Mouse (Mus musculus) liver, embryonic 15.5 days (tissue): Measurements from ENCODE around the gene Cotl1. TPM values are rescaled to one million over a fixed set of nuclear protein-coding genes. Genes with fewer than 3 reads are reported as not detected.

Source experiments
- ATAC-seq: fragments of 200-750 bp; cut with Nextera tagmentation; 2 replicates; pipeline ENCODE4 v1.8.0; 2017; ENCODE audit warnings: moderate number of reproducible peaks, mild to moderate bottlenecking, moderate library complexity; ENCODE audit not compliant: insufficient read depth
- H3K27ac ChIP-seq: fragments of 300-500 bp; sonication (generic); replicated peaks from 2 replicates; pipeline ENCODE4 v1.5.1; 2015; ENCODE audit warnings: mild to moderate bottlenecking, inconsistent platforms
- H3K27me3 ChIP-seq: fragments of 300-500 bp; sonication (generic); 2 replicates; pipeline ENCODE4 v1.6.1; 2015; ENCODE audit warnings: mild to moderate bottlenecking, inconsistent platforms
- H3K36me3 ChIP-seq: fragments of 300-500 bp; sonication (generic); replicated peaks from 2 replicates; pipeline ENCODE4 v1.6.1; 2015; ENCODE audit warnings: moderate library complexity, mild to moderate bottlenecking, inconsistent platforms
- H3K4me1 ChIP-seq: fragments of 300-500 bp; sonication (generic); replicated peaks from 2 replicates; pipeline ENCODE4 v1.6.1; 2015; ENCODE audit warnings: inconsistent platforms
- H3K4me2 ChIP-seq: fragments of 300-500 bp; sonication (generic); 2 replicates; pipeline ENCODE4 v1.6.1; 2015; ENCODE audit warnings: moderate library complexity, mild to moderate bottlenecking, inconsistent platforms
- H3K4me3 ChIP-seq: fragments of 300-500 bp; sonication (generic); replicated peaks from 2 replicates; pipeline ENCODE4 v1.5.1; 2015; ENCODE audit warnings: mild to moderate bottlenecking, inconsistent platforms
- H3K9ac ChIP-seq: fragments of 300-500 bp; sonication (generic); 2 replicates; pipeline ENCODE4 v1.6.1; 2015; ENCODE audit warnings: moderate library complexity, mild to moderate bottlenecking, inconsistent platforms
- H3K9me3 ChIP-seq: fragments of 300-500 bp; sonication (generic); replicated peaks from 2 replicates; pipeline ENCODE4 v1.6.1; 2016; ENCODE audit warnings: inconsistent platforms
- WGBS: fragments of 180-500 bp; shearing (Covaris S2); methylation state at CpG from one replicate; pipeline ENCODE4 v1.1.7; 2015; ENCODE audit warnings: mixed read lengths; ENCODE audit not compliant: insufficient replicate concordance; 5-methylcytosine and 5-hydroxymethylcytosine counted together
- polyA plus RNA-seq: library from polyadenylated mRNA; unstranded; fragments of >200 nt; fragmentation: Nextera tagmentation; extraction: Ambion mirVana; gene quantifications from 2 replicates; pipeline ENCODE4 v1.2.1, GENCODE M21; 2015

The Cotl1 gene
- polyA plus RNA-seq, 1 experiment from 2014 or later, result 33.3 TPM

DNA sequence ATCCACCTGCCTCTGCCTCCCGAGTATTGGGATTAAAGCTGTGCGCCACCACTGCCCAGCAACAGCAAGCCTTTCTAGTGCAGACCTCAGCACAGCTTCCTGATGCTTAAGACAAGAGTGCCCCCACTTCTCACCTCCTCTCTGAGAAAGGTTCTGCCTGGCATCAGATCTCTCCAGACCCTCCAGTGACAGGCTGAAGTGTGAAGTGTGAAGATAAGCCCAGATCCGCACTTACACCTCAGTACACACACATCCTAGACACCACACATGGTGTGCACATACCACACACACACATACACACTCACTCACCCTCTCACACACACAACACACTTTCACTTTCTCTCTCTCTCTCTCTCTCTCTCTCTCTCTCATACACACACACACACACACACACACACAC, 53.5 kb downstream of the Cotl1 start:
- Histone ChIP-seq H3K4me1 (peaks cover 31% of the 10 kb centered on the region), H3K9me3 (no peaks in the 10 kb centered on the region), H3K36me3 (no peaks in the 10 kb centered on the region), H3K4me2 (no peak overlapping the region), H3K27me3 (no peaks in the 10 kb centered on the region), H3K9ac (no peak overlapping the region), H3K27ac (no peak overlapping the region), H3K4me3 (no peak overlapping the region)
- no peak for ATAC-seq
- 47% methylated on average over 3 of the region's 3 CpGs for WGBS

DNA sequence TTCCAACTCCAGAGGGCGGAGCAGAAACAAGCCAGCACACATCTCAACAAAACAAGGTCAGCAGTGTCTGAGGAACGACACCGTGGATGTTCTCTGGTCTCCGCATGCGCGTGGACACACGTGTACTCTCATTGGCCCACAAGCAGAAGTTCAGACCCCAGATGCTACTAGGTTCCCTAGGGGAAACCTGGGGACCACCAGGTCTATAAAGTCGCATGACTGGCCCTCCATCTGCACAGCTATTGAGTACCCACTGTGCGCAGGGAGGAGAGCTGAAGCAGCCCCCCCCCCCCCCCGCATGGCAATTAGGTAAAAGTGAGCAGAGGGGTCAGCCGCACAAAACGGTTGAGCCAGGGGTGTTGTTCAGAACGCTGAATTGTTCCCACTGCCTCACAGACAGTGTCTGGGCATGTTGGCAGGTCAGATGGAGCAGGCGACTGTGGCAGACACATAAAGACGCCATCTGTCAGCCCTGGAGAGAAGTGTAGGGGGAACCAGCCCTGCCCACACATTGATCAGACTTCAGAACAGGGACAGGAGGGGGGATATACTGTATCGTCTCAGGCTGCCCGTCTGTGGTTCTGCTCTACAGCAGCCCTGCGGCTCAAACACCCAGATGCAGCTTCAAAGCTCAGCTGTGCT, 54.5 kb downstream of the Cotl1 start:
- WGBS, result 62% methylated on average over 18 of the region's 18 CpGs
- H3K4me2 ChIP-seq, result no peak overlapping the region
- no peaks in the 10 kb centered on the region for H3K9me3 ChIP-seq
- H3K4me3 ChIP-seq, result no peak overlapping the region
- H3K9ac ChIP-seq, result no peak overlapping the region
- H3K27ac ChIP-seq, result no peak overlapping the region
- ATAC-seq, result no peak
- peaks cover 21% of the 10 kb centered on the region for H3K4me1 ChIP-seq
- 0 out of 2 replicates have a peak, but pooled peaks cover 5% of the 10 kb centered on the region for H3K27me3 ChIP-seq
- H3K36me3 ChIP-seq, result no peaks in the 10 kb centered on the region

DNA sequence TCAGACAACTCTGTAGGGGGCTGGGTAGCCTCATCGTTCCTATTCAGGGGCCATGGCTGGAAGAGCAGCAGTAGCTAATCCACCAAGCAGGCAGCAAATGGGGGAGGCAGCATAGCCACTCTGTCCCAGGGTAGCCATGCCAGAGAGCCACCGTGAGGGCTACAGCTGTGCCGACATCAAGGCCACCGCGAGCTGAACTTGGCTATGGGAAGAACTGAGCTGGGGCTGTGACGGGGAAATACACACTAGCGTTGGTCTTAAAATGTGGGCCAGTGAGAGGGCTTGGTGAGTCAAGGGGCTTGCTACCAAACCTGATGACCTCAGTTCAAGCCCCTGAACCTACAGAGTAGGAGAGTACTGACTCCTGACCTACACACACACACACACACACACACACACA, 55.7 kb downstream of the Cotl1 start:
- peaks cover 14% of the 10 kb centered on the region for H3K4me1 ChIP-seq
- no peak overlapping the region for H3K4me3 ChIP-seq
- no peak overlapping the region for H3K9ac ChIP-seq
- WGBS, result 66% methylated on average over 7 of the region's 7 CpGs
- H3K27me3 ChIP-seq, result 0 out of 2 replicates have a peak, but pooled peaks cover 5% of the 10 kb centered on the region
- H3K4me2 ChIP-seq, result no peak overlapping the region
- no peaks in the 10 kb centered on the region for H3K36me3 ChIP-seq
- no peak for ATAC-seq
- no peaks in the 10 kb centered on the region for H3K9me3 ChIP-seq
- no peak overlapping the region for H3K27ac ChIP-seq

DNA sequence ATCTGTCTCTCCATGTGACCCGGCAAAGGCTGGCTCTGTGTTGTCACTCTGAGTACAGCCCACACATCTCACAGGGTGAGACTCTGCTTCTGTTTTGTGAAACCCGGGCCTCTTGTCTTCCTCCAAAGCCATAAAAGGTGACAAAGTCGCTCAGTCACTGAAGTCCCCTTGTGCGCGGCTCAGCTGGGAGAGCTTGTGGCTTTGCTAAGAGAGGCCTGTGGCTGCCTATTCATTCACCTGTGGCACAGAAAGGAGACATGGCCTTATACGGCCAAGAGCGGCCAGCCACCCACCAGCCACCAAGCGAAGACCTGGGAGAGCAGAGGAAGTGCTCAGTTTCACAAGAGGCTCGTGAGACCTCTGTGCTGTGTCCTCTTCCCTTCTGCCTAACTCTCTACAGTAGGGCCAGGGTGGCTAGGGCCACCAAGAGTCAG, 56.2 kb downstream of the Cotl1 start:
- H3K4me1 ChIP-seq, result peaks cover 18% of the 10 kb centered on the region
- 25% methylated on average over 9 of the region's 9 CpGs for WGBS
- H3K4me2 ChIP-seq, result no peak overlapping the region
- 0 out of 2 replicates have a peak, but pooled peaks cover 5% of the 10 kb centered on the region for H3K27me3 ChIP-seq
- peak overlapping the region; percentile 46; the same call in 1 of the 2 replicates for H3K27ac ChIP-seq
- H3K9me3 ChIP-seq, result no peaks in the 10 kb centered on the region
- H3K9ac ChIP-seq, result no peak overlapping the region
- 0 out of 2 replicates have a peak, but pooled peaks have one; percentile 18 for ATAC-seq
- no peaks in the 10 kb centered on the region for H3K36me3 ChIP-seq
- H3K4me3 ChIP-seq, result no peak overlapping the region

DNA sequence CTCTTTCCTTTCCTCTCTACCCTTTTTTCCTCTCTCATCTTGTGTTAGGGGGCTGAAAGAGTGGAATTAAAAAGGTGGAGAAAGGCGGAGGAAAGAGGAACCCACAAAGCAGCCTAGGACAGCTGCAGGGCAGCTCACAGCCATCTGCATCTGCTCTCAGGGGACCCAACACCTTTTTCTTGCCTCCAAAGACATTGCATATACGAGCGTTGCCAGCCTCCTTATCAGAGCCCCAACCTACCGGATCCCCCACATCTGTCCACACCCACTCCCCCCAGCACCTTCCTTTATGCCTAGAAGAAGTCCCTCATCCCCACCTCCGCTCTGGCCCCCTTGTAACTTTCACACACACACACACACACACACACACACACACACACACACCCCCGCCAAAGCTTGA, 56.8 kb downstream of the Cotl1 start:
- Histone ChIP-seq H3K9me3 (no peaks in the 10 kb centered on the region), H3K4me2 (no peak overlapping the region), H3K9ac (no peak overlapping the region), H3K27ac (peak overlapping the region; percentile 46; the same call in 1 of the 2 replicates), H3K4me1 (peaks cover 24% of the 10 kb centered on the region), H3K27me3 (0 out of 2 replicates have a peak, but pooled peaks cover 5% of the 10 kb centered on the region), H3K4me3 (no peak overlapping the region), H3K36me3 (no peaks in the 10 kb centered on the region)
- WGBS, result 34% methylated on average over 6 of the region's 6 CpGs
- no peak for ATAC-seq

DNA sequence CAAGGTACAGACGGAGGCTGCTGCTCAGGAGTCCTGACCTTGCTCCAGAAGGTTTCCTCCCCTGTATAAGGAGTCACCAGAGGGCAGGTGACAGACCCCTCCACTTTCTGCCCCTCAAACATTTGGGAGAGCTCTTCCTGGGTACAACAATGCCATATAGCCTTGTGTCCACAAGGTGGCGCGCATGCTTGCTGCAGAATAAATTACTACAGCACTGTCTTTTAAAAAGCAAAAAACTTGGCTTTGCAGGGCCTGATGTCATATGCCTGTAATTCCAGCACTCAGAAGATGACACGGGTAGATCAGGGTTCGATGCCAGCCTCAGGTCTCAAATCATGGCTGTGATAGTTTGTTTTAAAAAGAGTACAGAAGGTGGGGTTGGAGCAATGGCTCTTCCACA, 57.6 kb downstream of the Cotl1 start:
- Histone ChIP-seq H3K4me1 (peaks cover 27% of the 10 kb centered on the region), H3K4me3 (no peak overlapping the region), H3K27ac (no peak overlapping the region), H3K9me3 (no peaks in the 10 kb centered on the region), H3K27me3 (0 out of 2 replicates have a peak, but pooled peaks cover 5% of the 10 kb centered on the region), H3K9ac (no peak overlapping the region), H3K4me2 (no peak overlapping the region), H3K36me3 (no peaks in the 10 kb centered on the region)
- no peak for ATAC-seq
- WGBS, result 3% methylated on average over 5 of the region's 5 CpGs

DNA sequence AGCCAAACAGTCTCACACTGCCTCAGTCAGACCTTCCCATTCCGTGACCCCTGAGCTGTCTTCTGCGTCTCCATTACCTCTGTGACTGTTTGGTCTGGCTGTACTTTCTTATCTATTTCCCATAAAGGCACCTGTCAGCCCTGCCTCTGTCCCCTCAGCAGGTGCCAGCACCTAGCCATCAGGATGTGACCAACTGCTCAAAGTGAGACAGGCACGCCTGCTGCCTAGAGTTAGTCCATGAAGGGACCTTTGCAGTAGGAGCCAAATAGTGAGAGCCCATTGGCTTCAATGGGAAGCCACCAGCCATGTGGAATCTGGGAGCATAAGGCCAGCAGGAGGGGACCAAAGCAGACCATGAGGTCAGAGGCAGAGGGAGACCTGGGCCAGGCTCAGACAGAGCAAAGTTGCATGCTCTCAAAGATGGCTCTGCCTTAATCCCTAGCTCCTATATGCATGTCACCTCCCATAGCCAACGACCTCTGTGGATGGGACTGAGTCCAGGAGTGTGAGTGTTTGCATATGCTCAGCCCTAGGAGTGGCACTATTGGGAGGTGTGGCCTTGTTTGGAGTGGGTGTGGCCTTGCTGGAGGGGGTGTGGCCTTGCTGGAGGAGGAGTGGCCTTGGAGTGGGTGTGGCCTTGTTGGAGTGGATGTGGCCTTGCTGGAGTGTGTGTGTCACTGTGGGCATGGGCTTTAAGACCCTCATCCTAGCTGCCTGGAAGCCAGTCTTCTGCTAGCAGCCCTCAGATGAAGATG, 59.1 kb downstream of the Cotl1 start:
- Histone ChIP-seq H3K4me2 (no peak overlapping the region), H3K9me3 (no peaks in the 10 kb centered on the region), H3K4me3 (no peak overlapping the region), H3K27me3 (0 out of 2 replicates have a peak, but pooled peaks cover 5% of the 10 kb centered on the region), H3K4me1 (peaks cover 35% of the 10 kb centered on the region), H3K36me3 (no peaks in the 10 kb centered on the region), H3K27ac (no peak overlapping the region), H3K9ac (no peak overlapping the region)
- WGBS, result 52% methylated on average over 4 of the region's 4 CpGs
- no peak for ATAC-seq

DNA sequence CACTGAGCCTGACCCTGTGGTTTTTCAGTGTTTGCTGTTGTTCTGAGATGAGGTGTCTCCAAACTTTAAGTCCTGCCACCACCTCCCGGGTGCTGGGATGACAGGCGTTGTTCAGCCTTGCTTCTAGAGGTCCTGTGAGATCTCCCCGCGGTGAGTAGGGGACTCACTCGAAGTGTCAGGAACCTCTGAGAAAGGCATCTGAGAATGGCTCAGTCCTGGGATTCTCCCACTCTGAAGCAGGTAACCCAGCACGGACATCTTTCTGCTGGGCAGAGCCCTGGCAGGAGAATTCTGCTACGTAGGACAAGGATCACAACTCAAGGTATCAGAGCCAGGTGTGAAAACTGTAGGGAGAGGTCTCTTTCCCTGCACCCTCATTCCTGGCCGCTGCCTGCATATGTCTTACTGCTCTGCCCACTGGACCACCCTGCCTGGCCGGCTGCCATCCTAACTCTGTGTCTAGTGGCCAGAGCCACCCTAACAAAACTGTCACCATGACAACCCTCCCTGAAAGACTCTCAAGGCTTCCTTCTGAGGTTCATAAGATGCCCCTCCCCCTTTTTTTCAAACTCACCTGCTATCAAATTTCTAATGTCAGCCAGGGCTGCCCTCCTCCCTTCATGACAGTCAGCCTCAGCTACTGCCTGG, 59.8 kb downstream of the Cotl1 start:
- Histone ChIP-seq H3K27me3 (0 out of 2 replicates have a peak, but pooled peaks cover 5% of the 10 kb centered on the region), H3K36me3 (no peaks in the 10 kb centered on the region), H3K4me3 (no peak overlapping the region), H3K27ac (no peak overlapping the region), H3K4me1 (peaks cover 35% of the 10 kb centered on the region), H3K9me3 (no peaks in the 10 kb centered on the region), H3K4me2 (no peak overlapping the region), H3K9ac (no peak overlapping the region)
- 62% methylated on average over 9 of the region's 9 CpGs for WGBS
- no peak for ATAC-seq

DNA sequence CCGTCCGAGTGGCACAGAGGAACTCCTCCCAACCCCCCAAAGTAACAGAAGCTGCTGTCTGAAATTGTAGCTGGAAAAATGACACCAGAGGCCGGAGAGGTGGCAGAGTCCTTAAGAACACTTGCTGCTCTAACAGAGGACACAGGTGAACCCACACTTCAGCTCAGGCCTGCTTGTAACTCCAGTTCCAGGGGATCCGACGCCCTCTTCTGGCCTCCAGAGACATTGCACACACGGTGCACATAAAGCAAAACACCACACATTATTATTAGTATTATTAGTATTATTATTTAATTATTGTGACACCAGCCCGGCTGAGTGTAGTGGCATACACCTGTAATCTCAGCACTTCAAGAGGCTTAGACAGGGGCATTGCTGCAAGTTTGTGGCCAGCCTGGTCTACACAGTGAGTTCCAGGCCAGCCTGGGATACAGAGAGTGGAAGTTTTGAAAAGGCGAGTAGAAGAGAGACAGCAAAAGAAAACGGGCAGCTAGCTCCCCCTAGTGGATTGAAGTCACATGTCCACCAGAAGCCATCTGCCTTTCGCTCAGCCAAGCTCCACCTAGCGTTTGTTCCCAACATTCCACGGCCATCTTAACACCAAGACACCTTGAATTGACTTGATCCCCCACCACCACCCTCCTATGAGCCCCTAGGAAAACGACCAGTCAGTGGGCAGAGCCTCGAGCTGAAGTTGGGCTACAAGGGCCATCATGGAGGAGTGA, 61.2 kb downstream of the Cotl1 start:
- Histone ChIP-seq H3K4me2 (peak overlapping the region; percentile 91), H3K9ac (no peak overlapping the region), H3K36me3 (no peaks in the 10 kb centered on the region), H3K4me1 (peaks cover 30% of the 10 kb centered on the region), H3K9me3 (no peaks in the 10 kb centered on the region), H3K4me3 (no peak overlapping the region), H3K27ac (peak overlapping the region; percentile 7; the same call in 1 of the 2 replicates), H3K27me3 (0 out of 2 replicates have a peak, but pooled peaks cover 5% of the 10 kb centered on the region)
- WGBS, result 21% methylated on average over 14 of the region's 14 CpGs
- no peak for ATAC-seq

DNA sequence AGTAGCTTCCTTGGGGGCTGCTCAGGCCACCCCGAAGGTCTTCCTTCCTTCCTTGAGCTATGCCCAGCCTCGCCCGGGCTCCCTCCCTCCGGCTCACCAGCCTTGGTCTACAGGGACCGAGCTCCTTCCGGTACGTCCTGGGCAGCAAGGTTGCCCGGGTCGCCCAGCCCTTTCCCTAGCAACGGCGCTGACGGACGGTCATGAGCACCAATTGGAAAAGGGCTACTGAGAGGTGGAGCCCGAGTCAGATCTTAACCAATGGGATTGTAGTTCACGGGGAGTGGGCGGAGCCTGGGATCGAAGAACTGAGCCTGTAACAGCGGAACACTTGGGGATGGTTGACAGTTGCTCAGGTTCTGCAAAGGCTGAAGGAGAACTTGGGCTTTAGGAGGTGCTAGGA, 62.1 kb downstream of the Cotl1 start, which contains the start of gene Tldc1:
Tldc1 (minus strand) TSS at position 154 of the 400 bp plus-strand sequence.
- WGBS, result under 1% methylated on average over 18 of the region's 18 CpGs
- H3K27me3 ChIP-seq, result 0 out of 2 replicates have a peak, but pooled peaks cover 5% of the 10 kb centered on the region
- peaks cover 27% of the 10 kb centered on the region for H3K4me1 ChIP-seq
- H3K36me3 ChIP-seq, result no peaks in the 10 kb centered on the region
- H3K4me2 ChIP-seq, result peak within 1 kb of the TSS; percentile 91
- ATAC-seq, result peak; percentile 98
- peak within 1 kb of the TSS; percentile 66 for H3K4me3 ChIP-seq
- no peaks in the 10 kb centered on the region for H3K9me3 ChIP-seq
- H3K9ac ChIP-seq, result peak within 1 kb of the TSS; percentile 68
- H3K27ac ChIP-seq, result peak within 1 kb of the TSS; percentile 49
